Mouse (Mus musculus) erythroblast, adult 5-6 weeks (primary cell): ENCODE data around the gene Spag4. TPM values are rescaled to one million over a fixed set of nuclear protein-coding genes. Genes with fewer than 3 reads are reported as not detected.

Experiments used
- ATAC-seq: replicated peaks from 2 replicates; pipeline ENCODE4 v1.8.0; 2016; ENCODE audit warnings: moderate number of reproducible peaks, mild to moderate bottlenecking, moderate TSS enrichment, inconsistent platforms; ENCODE audit not compliant: poor library complexity, low FRiP score, severe bottlenecking
- total RNA-seq, 2 experiments: library from RNA; stranded (forward) in 1 of 2; stranded (reverse) in 1 of 2; fragments of 150-400 nt in 1 of 2; fragments of 200-764, 138-1000 nt in 1 of 2; gene quantifications; 2 replicates each; pipeline versions ENCODE4 v1.2.3 to v1.2.4; 2015 to 2017; ENCODE audit warnings: low replicate concordance in 2 of 2

Spag4 gene
- total RNA-seq (2015; ENCODE audit: low replicate concordance) (not detected in 2 replicates), total RNA-seq (2017; ENCODE audit: low replicate concordance) (not detected in 2 replicates)

GRCm38 (mm10) chr2:156065099-156066041 is at the start of gene Spag4:
Spag4 (plus strand) TSS chr2:156065175.
- peak; percentile 62 for ATAC-seq

GRCm38 (mm10) chr2:156018106-156018505 is 46.9 kb upstream of the Spag4 start:
- no peak for ATAC-seq

GRCm38 (mm10) chr2:156021219-156021618 is 43.8 kb upstream of the Spag4 start:
- ATAC-seq, result no peak

GRCm38 (mm10) chr2:156021765-156022164 is 43.2 kb upstream of the Spag4 start:
- ATAC-seq, result no peak

- ATAC-seq, result no peak
Observed at GRCm38 (mm10) chr2:156025482-156025881, 39.5 kb upstream of the Spag4 start.

GRCm38 (mm10) chr2:156039390-156039789 is 25.6 kb upstream of the Spag4 start:
- no peak for ATAC-seq

- no peak for ATAC-seq
Observed at GRCm38 (mm10) chr2:156042903-156043302, 22.1 kb upstream of the Spag4 start.

GRCm38 (mm10) chr2:156047929-156048328 is 17.0 kb upstream of the Spag4 start:
- no peak; the same call in 1 of the 2 replicates for ATAC-seq

- ATAC-seq, result no peak
Observed at GRCm38 (mm10) chr2:156052816-156053215, 12.2 kb upstream of the Spag4 start, which contains the start of gene Fer1l4. Fer1l4 (minus strand) TSS chr2:156052947.

- ATAC-seq, result no peak
Observed at GRCm38 (mm10) chr2:156066126-156066525, 1.2 kb downstream of the Spag4 start.

- ATAC-seq, result no peak
Observed at GRCm38 (mm10) chr2:156067916-156068315, 2.9 kb downstream of the Spag4 start.

- no peak for ATAC-seq
Observed at GRCm38 (mm10) chr2:156071236-156071635, 6.3 kb downstream of the Spag4 start.

- ATAC-seq, result no peak
Observed at GRCm38 (mm10) chr2:156073725-156074124, 8.8 kb downstream of the Spag4 start.

GRCm38 (mm10) chr2:156077461-156077860 is 12.5 kb downstream of the Spag4 start:
- no peak for ATAC-seq

GRCm38 (mm10) chr2:156078421-156079182 is 13.6 kb downstream of the Spag4 start:
- ATAC-seq, result no peak

- no peak for ATAC-seq
Observed at GRCm38 (mm10) chr2:156079183-156079560, 14.2 kb downstream of the Spag4 start.

GRCm38 (mm10) chr2:156079674-156080073 is 14.7 kb downstream of the Spag4 start:
- no peak for ATAC-seq

- ATAC-seq, result no peak
Observed at GRCm38 (mm10) chr2:156080391-156080790, 15.4 kb downstream of the Spag4 start.

GRCm38 (mm10) chr2:156084541-156084940 is 19.6 kb downstream of the Spag4 start:
- no peak for ATAC-seq

GRCm38 (mm10) chr2:156087391-156088110 is 22.6 kb downstream of the Spag4 start:
- ATAC-seq, result no peak
